Mouse (Mus musculus): Measurements from ENCODE around the gene Fbxo6.
"Not testable (repeated sequence)": the region's sequence is repeated elsewhere in the genome, so short reads cannot be mapped to it uniquely, and the experiment has no call there.

Gene Fbxo6

GRCm38 (mm10) chr4:148151267-148152168, at the start of gene Fbxo6:
Fbxo6 (minus strand) TSS chr4:148152140.
- peak; percentile 97 for DNase-seq (ENCODE audit: low read depth, low spot score)

GRCm38 (mm10) chr4:148198721-148199120, 46.8 kb upstream of the Fbxo6 start:
- peak; percentile 20 for DNase-seq (ENCODE audit: low read depth, low spot score)

- no peak for DNase-seq (ENCODE audit: low read depth, low spot score)
These were observed 42.5 kb upstream of the Fbxo6 start for GRCm38 (mm10) chr4:148194400-148194799.

- no peak for DNase-seq (ENCODE audit: low read depth, low spot score)
These were observed 40.8 kb upstream of the Fbxo6 start for GRCm38 (mm10) chr4:148192707-148193245.

GRCm38 (mm10) chr4:148188767-148189166, 36.8 kb upstream of the Fbxo6 start:
- DNase-seq (ENCODE audit: low read depth, low spot score): not testable (repeated sequence)

GRCm38 (mm10) chr4:148185819-148186218, 33.9 kb upstream of the Fbxo6 start:
- no peak for DNase-seq (ENCODE audit: low read depth, low spot score)

GRCm38 (mm10) chr4:148184564-148184963, 32.6 kb upstream of the Fbxo6 start:
- DNase-seq (ENCODE audit: low read depth, low spot score): no peak

- no peak for DNase-seq (ENCODE audit: low read depth, low spot score)
These were observed 30.4 kb upstream of the Fbxo6 start for GRCm38 (mm10) chr4:148182363-148182762.

- peak; percentile 62 for DNase-seq (ENCODE audit: low read depth, low spot score)
These were observed 29.5 kb upstream of the Fbxo6 start for GRCm38 (mm10) chr4:148181483-148181882.

GRCm38 (mm10) chr4:148177716-148178115, 25.8 kb upstream of the Fbxo6 start:
- DNase-seq (ENCODE audit: low read depth, low spot score): peak; percentile 61

GRCm38 (mm10) chr4:148176603-148177002, 24.7 kb upstream of the Fbxo6 start:
- DNase-seq (ENCODE audit: low read depth, low spot score): not testable (repeated sequence)

GRCm38 (mm10) chr4:148174495-148174862, 22.5 kb upstream of the Fbxo6 start:
- DNase-seq (ENCODE audit: low read depth, low spot score): no peak

- peak; percentile 94 for DNase-seq (ENCODE audit: low read depth, low spot score)
These were observed 22.0 kb upstream of the Fbxo6 start for GRCm38 (mm10) chr4:148173811-148174494.

GRCm38 (mm10) chr4:148171261-148171660, 19.3 kb upstream of the Fbxo6 start:
- no peak for DNase-seq (ENCODE audit: low read depth, low spot score)

- DNase-seq (ENCODE audit: low read depth, low spot score): peak; percentile 80
These were observed 18.9 kb upstream of the Fbxo6 start for GRCm38 (mm10) chr4:148170842-148171241.

GRCm38 (mm10) chr4:148169586-148169985, 17.6 kb upstream of the Fbxo6 start:
- no peak for DNase-seq (ENCODE audit: low read depth, low spot score)

- peak; percentile 84 for DNase-seq (ENCODE audit: low read depth, low spot score)
These were observed 16.3 kb upstream of the Fbxo6 start for GRCm38 (mm10) chr4:148168287-148168686.

- peak; percentile 86 for DNase-seq (ENCODE audit: low read depth, low spot score)
These were observed 15.0 kb upstream of the Fbxo6 start for GRCm38 (mm10) chr4:148166986-148167385.

GRCm38 (mm10) chr4:148166431-148166830, 14.5 kb upstream of the Fbxo6 start:
- peak; percentile 94 for DNase-seq (ENCODE audit: low read depth, low spot score)

GRCm38 (mm10) chr4:148165551-148165950, 13.6 kb upstream of the Fbxo6 start:
- no peak for DNase-seq (ENCODE audit: low read depth, low spot score)

- DNase-seq (ENCODE audit: low read depth, low spot score): no peak
These were observed 12.5 kb upstream of the Fbxo6 start for GRCm38 (mm10) chr4:148164461-148164860.

GRCm38 (mm10) chr4:148164002-148164439, 12.1 kb upstream of the Fbxo6 start:
- peak; percentile 91 for DNase-seq (ENCODE audit: low read depth, low spot score)

All from brain, adult 2 months (tissue).